Mouse (Mus musculus) right cerebral cortex, postnatal 14 days (tissue): Measurements from ENCODE around the gene Chrna4.

Experiments
- DNase-seq: peaks from one replicate; pipeline ENCODE4 v3.0.0; 2022

Gene Chrna4

GRCm38 (mm10) chr2:181036561-181036960 lies 6.8 kb downstream of the Chrna4 start:
- no peak for DNase-seq

- DNase-seq: no peak
Observed at GRCm38 (mm10) chr2:181035186-181035585, 8.2 kb downstream of the Chrna4 start.

GRCm38 (mm10) chr2:181033310-181033709 lies 10.0 kb downstream of the Chrna4 start:
- DNase-seq: no peak

- DNase-seq: peak; percentile 26
Observed at GRCm38 (mm10) chr2:181032407-181032806, 10.9 kb downstream of the Chrna4 start.

- DNase-seq: no peak
Observed at GRCm38 (mm10) chr2:181031406-181031934, 11.9 kb downstream of the Chrna4 start.

GRCm38 (mm10) chr2:181008339-181008738 lies 35.0 kb downstream of the Chrna4 start:
- no peak for DNase-seq

GRCm38 (mm10) chr2:181007054-181007453 lies 36.3 kb downstream of the Chrna4 start:
- DNase-seq: no peak

- no peak for DNase-seq
Observed at GRCm38 (mm10) chr2:180996905-180997304, 46.4 kb downstream of the Chrna4 start.

- peak; percentile 30 for DNase-seq
Observed at GRCm38 (mm10) chr2:180996436-180996835, 46.9 kb downstream of the Chrna4 start.

- no peak for DNase-seq
Observed at GRCm38 (mm10) chr2:180995457-180995856, 47.9 kb downstream of the Chrna4 start.

GRCm38 (mm10) chr2:180994360-180994759 lies 49.0 kb downstream of the Chrna4 start:
- no peak for DNase-seq

- DNase-seq: no peak
Observed at GRCm38 (mm10) chr2:180990347-180990746, 53.0 kb downstream of the Chrna4 start.

- no peak for DNase-seq
Observed at GRCm38 (mm10) chr2:180988948-180989347, 54.4 kb downstream of the Chrna4 start.

- no peak for DNase-seq
Observed at GRCm38 (mm10) chr2:180988347-180988913, 54.9 kb downstream of the Chrna4 start.

GRCm38 (mm10) chr2:180987432-180988030 lies 55.8 kb downstream of the Chrna4 start:
- DNase-seq: no peak

GRCm38 (mm10) chr2:180987001-180987400 lies 56.3 kb downstream of the Chrna4 start:
- no peak for DNase-seq

GRCm38 (mm10) chr2:180986449-180986848 lies 56.9 kb downstream of the Chrna4 start, which contains the start of gene Col20a1:
TSS of gene Col20a1 (plus strand) at chr2:180986535.
- no peak for DNase-seq

- DNase-seq: no peak
Observed at GRCm38 (mm10) chr2:180985635-180986034, 57.7 kb downstream of the Chrna4 start.

GRCm38 (mm10) chr2:180981133-180981532 lies 62.2 kb downstream of the Chrna4 start:
- no peak for DNase-seq
